Mouse (Mus musculus) colon, adult 2 months (tissue): ENCODE results near the gene Vmn2r40. TPM values are rescaled to one million over a fixed set of nuclear protein-coding genes. Genes with fewer than 3 reads are reported as not detected.

Source experiments
- polyA plus RNA-seq: library from polyadenylated mRNA; depleted of rRNA; stranded (reverse); fragments of >200 nt; gene quantifications from 2 replicates; pipeline ENCODE4 v1.2.3, GENCODE M21; 2012; rRNA removed

The Vmn2r40 gene
- not detected in 2 replicates for polyA plus RNA-seq

GRCm38 (mm10) chr7:8931335-8931734 is at the start of gene Vmn2r40:
Gene Vmn2r40 (minus strand): TSS chr7:8931435.

Other genes with a start within 250 kb of the Vmn2r40 start
- not detected in 2 replicates for gene Vmn2r39, start 99.4 kb upstream of the Vmn2r40 start, polyA plus RNA-seq
- gene Vmn2r38, start 166.4 kb upstream of the Vmn2r40 start, polyA plus RNA-seq: not detected in 2 replicates